Mouse (Mus musculus) cortical plate, adult 2 months (tissue): Measurements from ENCODE around the gene Atraid. TPM values are rescaled to one million over a fixed set of nuclear protein-coding genes. Genes with fewer than 3 reads are reported as not detected.
"Not testable (repeated sequence)": the region's sequence is repeated elsewhere in the genome, so short reads cannot be mapped to it uniquely, and the experiment has no call there.

ENCODE experiments used
- H3K27ac ChIP-seq: fragments of 200-500 bp; 2 replicates; pipeline ENCODE4 v1.5.1; 2012; ENCODE audit warnings: low read length, control low read depth, inconsistent platforms; ENCODE audit not compliant: insufficient read depth
- H3K4me1 ChIP-seq: fragments of 200-500 bp; 2 replicates; pipeline ENCODE4 v1.6.1; 2011; ENCODE audit warnings: low read length; ENCODE audit not compliant: control insufficient read depth, insufficient read depth
- H3K4me3 ChIP-seq: fragments of 200-500 bp; 2 replicates; pipeline ENCODE4 v1.5.1; 2011; ENCODE audit warnings: mild to moderate bottlenecking, low read length, control low read depth; ENCODE audit not compliant: insufficient read depth
- CTCF ChIP-seq: fragments of 200-500 bp; IDR thresholded peaks from 2 replicates; pipeline ENCODE4 v1.5.1; 2011; ENCODE audit warnings: mild to moderate bottlenecking, control low read depth, low read length; ENCODE audit not compliant: insufficient read depth; ENCODE audit errors: extremely low read depth
- POLR2A ChIP-seq: fragments of 200-500 bp; IDR thresholded peaks from 2 replicates; pipeline ENCODE4 v1.6.1; 2011; ENCODE audit warnings: mild to moderate bottlenecking, low read length, control low read depth; ENCODE audit not compliant: insufficient read depth; ENCODE audit errors: extremely low read depth
- polyA plus RNA-seq: library from polyadenylated mRNA; depleted of rRNA; stranded (reverse); fragments of >200 nt; gene quantifications from 2 replicates; pipeline ENCODE4 v1.2.3, GENCODE M21; 2012

Atraid gene
- polyA plus RNA-seq, 1 experiment = 186 TPM

- H3K27ac ChIP-seq = no peak overlapping the region
- no peak for TF ChIP-seq POLR2A
- H3K4me3 ChIP-seq = no peak overlapping the region
- H3K4me1 ChIP-seq = peaks cover 7% of the 10 kb centered on the region; the same call in 1 of the 2 replicates
Measured at GRCm38 (mm10) chr5:31050427-31050826, 2.3 kb downstream of the Atraid start.

- H3K4me3 ChIP-seq = peak overlapping the region; percentile 64; the same call in 1 of the 2 replicates
- not testable (repeated sequence) for H3K4me1 ChIP-seq, H3K27ac ChIP-seq
Measured at GRCm38 (mm10) chr5:31053728-31054127, 5.6 kb downstream of the Atraid start.

GRCm38 (mm10) chr5:31054261-31055215, 6.4 kb downstream of the Atraid start, which contains the start of gene Cad:
Gene Cad, plus strand, starts transcription at chr5:31054780.
- Histone ChIP-seq H3K4me1 (peaks cover 4% of the 10 kb centered on the region; the same call in 1 of the 2 replicates), H3K4me3 (peak within 1 kb of the TSS; percentile 64), H3K27ac (0 out of 2 replicates have a peak within 1 kb of the TSS, but pooled peaks have one; percentile 25)
- TF ChIP-seq POLR2A (peak; percentile 62), CTCF (no peak)

- no peak for TF ChIP-seq POLR2A
- TF ChIP-seq CTCF = no peak
- Histone ChIP-seq H3K27ac (no peak overlapping the region), H3K4me1 (peaks cover 4% of the 10 kb centered on the region; the same call in 1 of the 2 replicates), H3K4me3 (peak overlapping the region; percentile 64)
Measured at GRCm38 (mm10) chr5:31055216-31056140, 7.4 kb downstream of the Atraid start.

- Histone ChIP-seq H3K4me3 (no peak overlapping the region), H3K4me1 (no peaks in the 10 kb centered on the region; the same call in 1 of the 2 replicates), H3K27ac (0 out of 2 replicates have a peak overlapping the region, but pooled peaks have one; percentile 35)
- TF ChIP-seq POLR2A = no peak
- TF ChIP-seq CTCF = no peak
Measured at GRCm38 (mm10) chr5:31069810-31070209, 21.7 kb downstream of the Atraid start.

GRCm38 (mm10) chr5:31071059-31071458, 22.9 kb downstream of the Atraid start:
- Histone ChIP-seq H3K4me3 (no peak overlapping the region), H3K4me1 (no peaks in the 10 kb centered on the region; the same call in 1 of the 2 replicates)
- TF ChIP-seq POLR2A = no peak
- no peak for TF ChIP-seq CTCF

GRCm38 (mm10) chr5:31071821-31072220, 23.7 kb downstream of the Atraid start:
- H3K27ac ChIP-seq = no peak overlapping the region
- no peak for TF ChIP-seq CTCF
- TF ChIP-seq POLR2A = no peak
- no peaks in the 10 kb centered on the region; the same call in 1 of the 2 replicates for H3K4me1 ChIP-seq
- no peak overlapping the region for H3K4me3 ChIP-seq

More at GRCm38 (mm10) chr5:31071059-31071458, 22.9 kb downstream of the Atraid start:
- no peak overlapping the region for H3K27ac ChIP-seq

GRCm38 (mm10) chr5:31073176-31073575, 25.1 kb downstream of the Atraid start:
- TF ChIP-seq CTCF = no peak
- TF ChIP-seq POLR2A = no peak
- Histone ChIP-seq H3K4me3 (no peak overlapping the region), H3K4me1 (no peaks in the 10 kb centered on the region; the same call in 1 of the 2 replicates), H3K27ac (no peak overlapping the region)

- peaks cover 4% of the 10 kb centered on the region; the same call in 1 of the 2 replicates for H3K4me1 ChIP-seq
- no peak overlapping the region for H3K4me3 ChIP-seq
- no peak for TF ChIP-seq POLR2A
- TF ChIP-seq CTCF = no peak
- no peak overlapping the region for H3K27ac ChIP-seq
Measured at GRCm38 (mm10) chr5:31076346-31076745, 28.2 kb downstream of the Atraid start.
